ENCODE assay signal across 24 mouse cellular contexts in the genomic region with DNA sequence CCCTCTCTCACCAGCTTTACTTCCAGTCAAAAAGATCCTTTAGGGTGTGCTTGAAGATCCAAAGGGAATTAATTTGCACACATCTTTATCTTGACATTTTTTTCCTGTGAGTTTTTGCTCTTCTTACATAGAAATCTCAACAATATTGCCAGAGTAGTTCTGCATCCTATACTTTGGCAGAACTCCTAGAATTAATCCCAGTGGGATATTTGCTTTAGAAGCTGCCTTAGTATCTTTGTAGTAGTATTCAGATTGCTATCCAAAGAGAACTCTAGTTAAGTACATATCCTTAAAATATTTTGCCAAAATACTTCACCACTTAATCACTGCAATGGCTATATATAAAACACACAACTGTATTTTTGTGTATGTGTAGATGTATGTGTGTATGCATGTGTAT. TPM values are rescaled to one million over a fixed set of nuclear protein-coding genes. Genes with fewer than 3 reads are reported as not detected.
DNase-seq lines count a peak whose midpoint lies in the region; ATAC-seq and TF ChIP-seq lines count a peak whose summit lies in the region.
"Had no signal": no experiment of that assay in that cellular context is flagged by ENCODE, and none has a peak within 500 bp of the region (broad histone marks: within the 10 kb centered on the region; RNA-seq: fewer than 3 reads in every experiment).

No protein-coding gene starts in this region.

- H3K36me3 ChIP-seq in limb, embryonic 14.5 days (ENCODE audit: control insufficient read depth, insufficient read depth, low read length) = no peaks in the 10 kb centered on the region
- no peaks in the 10 kb centered on the region for H3K36me3 ChIP-seq in limb, embryonic 10.5 days
- no peaks in the 10 kb centered on the region for H3K36me3 ChIP-seq in myocyte (ENCODE audit: control insufficient read depth, insufficient read depth)
- no peaks in the 10 kb centered on the region for H3K36me3 ChIP-seq in forebrain, embryonic 16.5 days (ENCODE audit: control insufficient read depth, insufficient read depth)
- H3K36me3 ChIP-seq: embryonic facial prominence, embryonic 12.5 days; embryonic facial prominence, embryonic 15.5 days; forebrain, embryonic 15.5 days; G1E had no signal

- H3ac ChIP-seq in myocyte (ENCODE audit: control insufficient read depth, insufficient read length) = no peak overlapping the region

- no peaks in the 10 kb centered on the region for H3K79me2 ChIP-seq in myocyte (ENCODE audit: control insufficient read depth, insufficient read depth)

- no peaks in the 10 kb centered on the region for H3K27me3 ChIP-seq in limb, embryonic 14.5 days (ENCODE audit: control insufficient read depth, insufficient read depth, low read length)
- no peaks in the 10 kb centered on the region for H3K27me3 ChIP-seq in limb, embryonic 10.5 days (ENCODE audit: low read depth, poor library complexity, severe bottlenecking)
- H3K27me3 ChIP-seq in myocyte (ENCODE audit: control insufficient read depth, insufficient read depth, insufficient read length) = no peaks in the 10 kb centered on the region
- H3K27me3 ChIP-seq in forebrain, embryonic 16.5 days (replicated peaks; ENCODE audit: control insufficient read depth, insufficient read depth, low read length) = no peaks in the 10 kb centered on the region
- H3K27me3 ChIP-seq: CH12.LX; embryonic facial prominence, embryonic 12.5 days; embryonic facial prominence, embryonic 15.5 days; forebrain, embryonic 13.5 days; forebrain, embryonic 15.5 days had no signal

- H3K9me3 ChIP-seq in limb, embryonic 14.5 days (ENCODE audit: control insufficient read depth, low read length) = no peaks in the 10 kb centered on the region
- no peaks in the 10 kb centered on the region for H3K9me3 ChIP-seq in limb, embryonic 10.5 days (replicated peaks)
- H3K9me3 ChIP-seq in forebrain, embryonic 16.5 days (ENCODE audit: control insufficient read depth, low read length) = no peaks in the 10 kb centered on the region
- H3K9me3 ChIP-seq: embryonic facial prominence, embryonic 12.5 days; embryonic facial prominence, embryonic 15.5 days; forebrain, embryonic 13.5 days; forebrain, embryonic 15.5 days; G1E had no signal

- no peak overlapping the region for H3K27ac ChIP-seq in limb, embryonic 14.5 days (replicated peaks; ENCODE audit: low read depth, low read length)
- no peak overlapping the region for H3K27ac ChIP-seq in limb, embryonic 10.5 days
- no peak overlapping the region for H3K27ac ChIP-seq in forebrain, embryonic 16.5 days (ENCODE audit: low read length)
- H3K27ac ChIP-seq: embryonic facial prominence, embryonic 12.5 days; embryonic facial prominence, embryonic 15.5 days; forebrain, embryonic 13.5 days; forebrain, embryonic 15.5 days had no signal

- no peak overlapping the region for H3K4me3 ChIP-seq in limb, embryonic 14.5 days (replicated peaks; ENCODE audit: low read length)
- no peak overlapping the region for H3K4me3 ChIP-seq in limb, embryonic 10.5 days
- H3K4me3 ChIP-seq in myocyte = no peak overlapping the region
- no peak overlapping the region for H3K4me3 ChIP-seq in forebrain, embryonic 16.5 days (replicated peaks; ENCODE audit: low read length)
- H3K4me3 ChIP-seq: embryonic facial prominence, embryonic 12.5 days; embryonic facial prominence, embryonic 15.5 days; forebrain, embryonic 13.5 days; forebrain, embryonic 15.5 days had no signal

- no peak for TF ChIP-seq POLR2A in limb, embryonic 14.5 days (IDR thresholded peaks at IDR 0.05; ENCODE audit: borderline replicate concordance, extremely low read depth, insufficient read depth, insufficient read length)
- no peak for TF ChIP-seq POLR2A in myocyte (IDR thresholded peaks at IDR 0.05; ENCODE audit: insufficient read length, low read depth)

- peak; percentile 52 for DNase-seq in limb, embryonic 14.5 days (ENCODE audit: low spot score)
- DNase-seq in limb, embryonic 10.5 days (ENCODE audit: low spot score) = no peak
- DNase-seq in NIH3T3 (ENCODE audit: low read depth) = peak; percentile 69
- DNase-seq in spleen, postnatal 10 days (ENCODE audit: low spot score in 2 of 2) = no peak
- DNase-seq: adrenal gland, adult 2 months; adrenal gland, postnatal 10 days; adrenal gland, postnatal 25 days; B cell, adult 2 months; cerebellum, adult 11 months; cerebellum, adult 18-20 months; cerebellum, adult 8-10 months; cerebellum, adult 9-11 months; cerebellum, postnatal 14 days; cerebellum, postnatal 36 days; embryo, embryonic 11 days had no signal

- no peak overlapping the region for H3K4me2 ChIP-seq in limb, embryonic 14.5 days (replicated peaks; ENCODE audit: low read depth, low read length, severe bottlenecking)
- H3K4me2 ChIP-seq in myocyte (ENCODE audit: low read depth) = peak overlapping the region; percentile 15
- no peak overlapping the region for H3K4me2 ChIP-seq in forebrain, embryonic 16.5 days (ENCODE audit: low read length)
- H3K4me2 ChIP-seq: embryonic facial prominence, embryonic 12.5 days; embryonic facial prominence, embryonic 15.5 days; forebrain, embryonic 13.5 days; forebrain, embryonic 15.5 days had no signal

- no peaks in the 10 kb centered on the region for H3K4me1 ChIP-seq in limb, embryonic 14.5 days (ENCODE audit: control insufficient read depth, insufficient read depth, low read length)
- no peaks in the 10 kb centered on the region for H3K4me1 ChIP-seq in limb, embryonic 10.5 days
- H3K4me1 ChIP-seq in forebrain, embryonic 16.5 days (replicated peaks; ENCODE audit: control insufficient read depth, insufficient read depth, low read length) = no peaks in the 10 kb centered on the region
- H3K4me1 ChIP-seq: embryonic facial prominence, embryonic 12.5 days; embryonic facial prominence, embryonic 15.5 days; forebrain, embryonic 15.5 days had no signal

- H3K9ac ChIP-seq in limb, embryonic 14.5 days (ENCODE audit: low read depth, low read length, severe bottlenecking) = no peak overlapping the region
- H3K9ac ChIP-seq in forebrain, embryonic 16.5 days (replicated peaks; ENCODE audit: low read depth, low read length) = no peak overlapping the region
- H3K9ac ChIP-seq: embryonic facial prominence, embryonic 12.5 days; embryonic facial prominence, embryonic 15.5 days; forebrain, embryonic 13.5 days; forebrain, embryonic 15.5 days had no signal

- no peak for ATAC-seq in limb, embryonic 14.5 days (ENCODE audit: low FRiP score, low read depth)
- ATAC-seq in forebrain, embryonic 16.5 days = no peak
- ATAC-seq: CD4-positive, CD25-positive, alpha-beta regulatory T cell, adult 4 months; forebrain, embryonic 13.5 days; forebrain, embryonic 15.5 days had no signal

TF ChIP-seq in myocyte, 11 proteins besides CTCF, POLR2A, EP300 and RAD21:
- TF ChIP-seq TCF3 (IDR thresholded peaks at IDR 0.05; ENCODE audit: insufficient read length, low read depth) (no peak), TCF12 (IDR thresholded peaks at IDR 0.05; ENCODE audit: insufficient read depth, poor library complexity, severe bottlenecking) (no peak), MYOG (IDR thresholded peaks at IDR 0.05; ENCODE audit: control insufficient read depth in 1 of 3, insufficient read depth in 1 of 3, insufficient read length in 2 of 3, low read depth in 2 of 3) (no peak), POLR2AphosphoS2 (IDR thresholded peaks at IDR 0.05; ENCODE audit: insufficient read length, low read depth) (no peak), USF1 (IDR thresholded peaks at IDR 0.05; ENCODE audit: low read depth) (no peak), CEBPB (IDR thresholded peaks at IDR 0.05; ENCODE audit: insufficient read depth, poor library complexity, severe bottlenecking) (no peak), REST (IDR thresholded peaks at IDR 0.05; ENCODE audit: insufficient read depth, insufficient read length) (no peak), E2F4 (IDR thresholded peaks at IDR 0.05; ENCODE audit: insufficient read depth) (no peak)

RNA-seq across cellular contexts. Expression of gene Kcna4, which starts 28.2 kb away (rescaled TPM):
- 0.80 and 1.7 TPM in 2 replicates for polyA plus RNA-seq in limb, embryonic 14.5 days (2012; rRNA removed)
- polyA plus RNA-seq in limb, embryonic 14.5 days (2014; fragmentation: Nextera tagmentation; extraction: Ambion mirVana) = 1.1 and 1.7 TPM in 2 replicates
- polyA plus RNA-seq in limb, embryonic 10.5 days (2016; fragmentation: Nextera tagmentation; extraction: Ambion mirVana) = 0.05 and 0.06 TPM in 2 replicates
- 0.02 TPM for polyA plus RNA-seq in myocyte (2012; fragmentation: generic; extraction: Trizol)
- polyA plus RNA-seq in forebrain, embryonic 16.5 days (2015; fragmentation: Nextera tagmentation; extraction: Ambion mirVana) = 3.7 and 6.2 TPM in 2 replicates
- polyA plus RNA-seq: adrenal gland, adult 2 months; CD4-positive, CD25-positive, alpha-beta regulatory T cell, adult 4 months; G1E had no signal

Comparison
In these comparisons a context has a peak if more than half of its experiments do, and no peak if none do; other contexts are left out.
1. DNase-seq: peak in limb, embryonic 14.5 days (single experiment) and NIH3T3 (single experiment); none in limb, embryonic 10.5 days (single experiment) and spleen, postnatal 10 days (0 of 2).